Mouse (Mus musculus): ENCODE measurements at regions not wholly inside any gene's neighbourhood (a gene's known extent, or its start where the extent isn't known, plus 50 kb on each side); places are given as distances from the start of the nearest gene placed in this dataset.

- no peak for DNase-seq
These were observed 177.7 kb downstream of the Snx10 start for GRCm38 (mm10) chr6:51701253-51702020.

- no peak for DNase-seq
These were observed 178.9 kb downstream of the Snx10 start for GRCm38 (mm10) chr6:51702456-51703171.

GRCm38 (mm10) chr6:51708011-51708410 is 184.3 kb downstream of the Snx10 start:
- no peak for DNase-seq

- no peak for DNase-seq
These were observed 185.1 kb downstream of the Snx10 start for GRCm38 (mm10) chr6:51708668-51709339.

GRCm38 (mm10) chr6:51709340-51710067 is 185.8 kb downstream of the Snx10 start:
- DNase-seq, result no peak

- DNase-seq, result peak in 1 of 2 experiments; percentile 43
These were observed 186.5 kb downstream of the Snx10 start for GRCm38 (mm10) chr6:51710153-51710552.

- DNase-seq, result peak in 1 of 2 experiments; percentile 32
These were observed 187.4 kb downstream of the Snx10 start for GRCm38 (mm10) chr6:51710926-51711615.

- no peak for DNase-seq
These were observed 187.9 kb downstream of the Snx10 start for GRCm38 (mm10) chr6:51711616-51711970.

- DNase-seq, result no peak
These were observed 191.6 kb downstream of the Snx10 start for GRCm38 (mm10) chr6:51715158-51715840.

GRCm38 (mm10) chr6:51717386-51717785 is 193.7 kb downstream of the Snx10 start:
- no peak for DNase-seq

GRCm38 (mm10) chr6:51720705-51721104 is 197.0 kb downstream of the Snx10 start:
- no peak for DNase-seq

GRCm38 (mm10) chr6:51723053-51723452 is 199.4 kb downstream of the Snx10 start:
- no peak for DNase-seq

GRCm38 (mm10) chr6:51727191-51727590 is 203.5 kb downstream of the Snx10 start:
- DNase-seq, result peak in 1 of 2 experiments; percentile 24

- DNase-seq, result peak in 1 of 2 experiments; percentile 15
These were observed 205.3 kb downstream of the Snx10 start for GRCm38 (mm10) chr6:51728816-51729562.

GRCm38 (mm10) chr6:51730564-51731351 is 207.1 kb downstream of the Snx10 start:
- peak in 1 of 2 experiments; percentile 26 for DNase-seq

- DNase-seq, result peak; percentile 91 to 93
These were observed 208.7 kb downstream of the Snx10 start for GRCm38 (mm10) chr6:51732298-51732895.

GRCm38 (mm10) chr6:51736051-51736450 is 212.3 kb downstream of the Snx10 start:
- DNase-seq, result no peak

- DNase-seq, result no peak
These were observed 219.5 kb downstream of the Snx10 start for GRCm38 (mm10) chr6:51743105-51743660.

GRCm38 (mm10) chr6:51744607-51745006 is 220.9 kb downstream of the Snx10 start:
- DNase-seq, result no peak
